Mouse (Mus musculus) liver, adult 2 months (tissue): Measurements from ENCODE around the gene Pcp4l1.

Experiments
- CTCF ChIP-seq: fragments of 200-500 bp; IDR thresholded peaks from 2 replicates; pipeline ENCODE4 v1.5.1; 2011; ENCODE audit warnings: low read depth, low read length, control low read depth
- POLR2A ChIP-seq: fragments of 200-500 bp; IDR thresholded peaks from 2 replicates; pipeline ENCODE4 v1.6.1; 2011; ENCODE audit warnings: low read length, control low read depth; ENCODE audit not compliant: insufficient read depth; ENCODE audit errors: extremely low read depth

GRCm38 (mm10) chr1:171124398-171124797, 71.7 kb downstream of the Pcp4l1 start:
- TF ChIP-seq CTCF (no peak), POLR2A (no peak)
